Mouse (Mus musculus) cerebellum, adult 8-10 months (tissue): ENCODE measurements around the gene Olfr667.
"Not testable (repeated sequence)": the region's sequence is repeated elsewhere in the genome, so short reads cannot be mapped to it uniquely, and the experiment has no call there.

Experiments used
- DNase-seq: peaks from one replicate; pipeline ENCODE4 v3.0.0; 2022

Gene Olfr667

DNA sequence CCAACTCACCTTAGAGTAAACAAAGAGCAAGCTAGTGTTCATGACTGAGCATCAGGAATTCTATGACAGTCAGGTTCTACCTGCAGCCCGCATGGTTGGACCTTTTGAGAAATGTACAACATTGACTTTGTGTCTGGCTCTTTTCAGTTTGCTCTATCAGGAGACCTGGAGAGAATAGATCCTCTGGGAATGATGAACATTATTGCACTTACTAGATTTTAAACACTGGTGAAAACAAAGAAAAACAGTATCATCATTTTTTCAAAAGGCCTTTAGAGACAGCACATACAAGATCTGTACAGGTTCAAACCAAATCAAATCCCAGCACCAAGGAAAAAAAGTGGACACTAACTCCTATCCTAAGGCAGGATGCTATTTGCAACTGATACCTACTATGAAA lies at the start of gene Olfr667:
Olfr667 (minus strand) TSS at position 101 of the 400 bp plus-strand sequence.
- no peak for DNase-seq

DNA sequence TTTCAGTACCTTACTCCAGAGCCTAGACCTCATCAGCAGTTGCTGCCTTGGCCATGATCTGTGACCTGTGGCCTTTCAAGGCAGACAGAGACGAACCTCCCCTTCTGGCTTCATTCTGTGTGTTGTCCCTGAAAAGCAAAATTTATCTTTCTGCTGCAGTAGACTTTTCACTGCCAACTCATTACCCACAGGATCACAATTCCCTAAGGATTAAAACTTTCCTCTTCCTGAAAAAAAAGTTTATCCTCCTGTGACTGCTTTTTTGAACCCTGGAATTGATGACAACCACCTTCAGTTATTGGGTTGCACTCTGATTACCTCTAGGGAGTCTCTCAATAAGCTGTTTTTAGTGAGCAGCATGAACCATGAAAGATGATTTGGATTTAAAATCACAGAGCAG lies 41.2 kb upstream of the Olfr667 start, which contains the start of gene Olfr670:
Olfr670 (minus strand) TSS at position 101 of the 400 bp plus-strand sequence.
- DNase-seq = no peak

DNA sequence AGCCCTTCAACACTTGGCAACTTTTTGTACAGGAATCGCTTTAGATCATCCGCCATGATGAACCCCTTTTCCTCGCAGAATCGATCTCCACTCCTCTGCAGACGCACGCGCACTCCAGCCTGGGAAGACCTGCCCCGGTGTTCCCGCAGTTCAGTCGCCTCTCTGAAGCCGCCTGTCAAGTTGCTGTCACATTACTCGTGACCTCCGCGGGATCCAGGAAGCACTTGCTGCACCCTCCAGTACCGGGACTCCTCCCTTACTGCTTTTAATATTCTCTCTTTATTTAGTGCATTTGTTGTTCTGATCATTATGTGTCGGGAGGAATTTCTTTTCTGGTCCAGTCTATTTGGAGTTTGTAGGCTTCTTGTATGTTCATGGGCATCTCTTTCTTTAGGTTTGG lies 29.0 kb upstream of the Olfr667 start:
- not testable (repeated sequence) for DNase-seq

DNA sequence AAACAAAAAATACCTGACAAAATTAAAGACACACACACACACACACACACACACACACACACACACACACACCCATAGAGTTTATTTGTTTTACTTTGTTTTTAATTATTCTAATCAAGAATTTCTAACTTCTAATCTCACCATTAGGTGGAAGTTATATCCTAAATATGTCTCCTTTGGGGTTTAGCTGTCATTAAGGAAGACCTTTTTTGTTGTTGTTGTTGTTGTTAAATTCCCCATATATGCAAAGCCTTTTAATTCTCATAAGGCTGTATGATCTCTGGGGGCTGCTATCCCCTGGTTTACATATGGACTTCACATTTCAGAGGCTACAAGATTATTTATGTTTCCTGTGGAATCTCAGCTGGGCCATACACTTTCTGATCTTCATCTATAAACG lies 12.7 kb upstream of the Olfr667 start, which contains the start of gene Olfr669:
Olfr669 (plus strand) TSS at position 301 of the 400 bp plus-strand sequence.
- DNase-seq = no peak

DNA sequence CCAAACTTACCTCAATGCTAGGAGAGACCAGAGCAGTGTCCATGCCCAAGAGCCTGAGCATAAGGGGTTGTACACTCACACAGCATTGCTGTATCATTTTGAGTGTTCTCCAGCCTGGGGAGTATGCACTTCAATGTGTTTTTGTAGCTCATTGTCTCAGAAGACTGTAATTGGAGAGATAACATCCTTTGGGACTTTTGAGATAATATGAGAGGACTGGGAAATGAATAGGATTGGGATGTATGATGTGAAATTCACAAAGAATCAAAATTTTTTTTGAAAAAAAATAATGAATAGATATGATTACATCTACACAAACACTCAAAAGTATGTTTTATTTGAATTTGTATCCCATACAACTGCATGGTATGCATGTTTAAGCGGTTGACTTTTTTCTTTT lies 6.7 kb upstream of the Olfr667 start, which contains the start of gene Olfr668:
Olfr668 (minus strand) TSS at position 101 of the 400 bp plus-strand sequence.
- DNase-seq = no peak

DNA sequence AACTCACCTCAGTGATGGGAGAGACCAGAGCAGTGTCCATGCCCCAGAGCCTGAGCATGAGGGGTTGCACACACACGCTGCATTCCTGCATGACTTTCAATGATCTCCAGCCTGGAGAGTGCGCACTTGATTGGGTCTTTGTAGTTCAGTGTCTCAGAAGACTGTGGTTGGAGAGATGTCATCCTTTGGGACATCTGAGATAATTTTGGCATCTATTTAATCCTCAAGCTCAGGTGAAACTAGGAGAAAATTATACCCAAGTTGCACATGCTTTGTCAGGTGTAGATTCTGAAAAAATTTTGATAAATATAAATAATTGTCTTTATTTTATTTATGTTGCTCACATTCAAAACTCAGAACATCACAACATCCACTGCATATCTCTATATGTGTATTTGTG lies 25.4 kb downstream of the Olfr667 start, which contains the start of gene Olfr666:
Olfr666 (minus strand) TSS at position 101 of the 400 bp plus-strand sequence.
- DNase-seq = no peak

DNA sequence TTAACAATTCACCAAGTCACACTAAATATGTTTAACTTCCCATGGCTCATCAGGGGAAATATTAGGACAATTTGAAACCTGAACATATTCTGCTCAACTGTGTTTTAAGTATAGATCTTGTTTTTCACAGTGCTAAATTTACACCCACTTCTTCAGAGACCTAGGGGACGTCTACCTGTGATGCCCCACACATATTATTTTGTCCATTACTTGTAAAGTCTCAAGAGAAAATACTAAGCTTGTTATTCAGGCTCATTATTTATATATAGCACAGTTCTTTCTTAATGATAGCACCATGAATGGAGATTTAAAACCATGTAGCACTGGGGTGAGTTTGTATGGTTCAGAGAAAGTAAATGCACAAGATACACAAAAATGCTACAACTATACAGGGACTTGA lies 43.6 kb downstream of the Olfr667 start, which contains the start of gene Olfr665:
Olfr665 (plus strand) TSS at position 301 of the 400 bp plus-strand sequence.
- no peak for DNase-seq
